Mouse (Mus musculus) left cerebral cortex, postnatal 14 days (tissue): ENCODE measurements around the gene 4930407I10Rik. TPM values are rescaled to one million over a fixed set of nuclear protein-coding genes. Genes with fewer than 3 reads are reported as not detected.

ENCODE experiments used
- total RNA-seq, 2 experiments: library from RNA; stranded (reverse); gene quantifications; 2 replicates each; pipeline ENCODE4 v1.2.3; 2021

Gene 4930407I10Rik
- total RNA-seq, 2 experiments from 2014 or later: not detected

Other genes starting within 250 kb of the 4930407I10Rik start
- gene Tob2, start 200.4 kb upstream of the 4930407I10Rik start, total RNA-seq: 10 to 100 TPM; 25.8 to 31.8 TPM
- 10 to 100 TPM; 31.8 to 39.8 TPM for gene Phf5a, start 187.2 kb upstream of the 4930407I10Rik start, total RNA-seq
- 100 to 1,000 TPM; 445 to 467 TPM for gene Aco2, start 186.8 kb upstream of the 4930407I10Rik start, total RNA-seq
- gene Polr3h, start 132.9 kb upstream of the 4930407I10Rik start, total RNA-seq: 10 to 100 TPM; 52.8 to 53.9 TPM
- 100 to 1,000 TPM; 109 to 112 TPM for gene Csdc2, start 122.4 kb upstream of the 4930407I10Rik start, total RNA-seq
- gene Pmm1, start 98.2 kb upstream of the 4930407I10Rik start, total RNA-seq: 100 to 1,000 TPM; 190 to 201 TPM
- not detected for gene 1700029P11Rik, start 78.6 kb upstream of the 4930407I10Rik start, total RNA-seq
- gene Xrcc6, start 71.3 kb upstream of the 4930407I10Rik start, total RNA-seq: 10 to 100 TPM; 18.7 to 23.9 TPM
- 100 to 1,000 TPM; 103 to 117 TPM for gene Desi1, start 25.3 kb upstream of the 4930407I10Rik start, total RNA-seq
- gene Snu13, start 11.6 kb upstream of the 4930407I10Rik start, total RNA-seq: 100 to 1,000 TPM in 1 of 2 experiments, 10 to 100 TPM in 1; 91.1 to 102 TPM
- under 1 TPM; 0.72 to 0.79 TPM for gene Mei1, start 10.8 kb downstream of the 4930407I10Rik start, total RNA-seq
- 10 to 100 TPM; 10.1 to 12.9 TPM for gene Ccdc134, start 68.8 kb downstream of the 4930407I10Rik start, total RNA-seq
- gene Srebf2, start 88.0 kb downstream of the 4930407I10Rik start, total RNA-seq: 100 to 1,000 TPM; 173 to 195 TPM
- 1 to 10 TPM; 4.1 to 4.7 TPM for gene Shisa8, start 153.7 kb downstream of the 4930407I10Rik start, total RNA-seq
- gene Tnfrsf13c, start 165.2 kb downstream of the 4930407I10Rik start, total RNA-seq: under 1 TPM; 0.27 to 0.35 TPM
- gene Cenpm, start 185.6 kb downstream of the 4930407I10Rik start, total RNA-seq: 1 to 10 TPM; 3.3 to 5.0 TPM
- gene 1500009C09Rik, start 193.2 kb downstream of the 4930407I10Rik start, total RNA-seq: 100 to 1,000 TPM; 104 TPM
- 100 to 1,000 TPM; 428 to 442 TPM for gene Sept3, start 215.7 kb downstream of the 4930407I10Rik start, total RNA-seq
- not detected for gene Wbp2nl, start 239.8 kb downstream of the 4930407I10Rik start, total RNA-seq